Mouse (Mus musculus): ENCODE measurements at regions not wholly inside any gene's neighbourhood (a gene's known extent, or its start where the extent isn't known, plus 50 kb on each side); places are given as distances from the start of the nearest gene placed in this dataset.
"Not testable (repeated sequence)": the region's sequence is repeated elsewhere in the genome, so short reads cannot be mapped to it uniquely, and the experiment has no call there.

- DNase-seq (ENCODE audit: low spot score) = no peak
Observed at GRCm38 (mm10) chr10:9462361-9462760, 212.6 kb downstream of the Samd5 start.

- no peak for DNase-seq (ENCODE audit: low spot score)
Observed at GRCm38 (mm10) chr10:9459145-9459544, 215.9 kb downstream of the Samd5 start.

GRCm38 (mm10) chr10:9458466-9458865 lies 216.5 kb downstream of the Samd5 start:
- DNase-seq (ENCODE audit: low spot score) = no peak

- DNase-seq (ENCODE audit: low spot score) = no peak
Observed at GRCm38 (mm10) chr10:9457222-9457621, 217.8 kb downstream of the Samd5 start.

GRCm38 (mm10) chr10:9439072-9439471 lies 235.9 kb downstream of the Samd5 start:
- DNase-seq (ENCODE audit: low spot score) = no peak

GRCm38 (mm10) chr10:9438366-9438765 lies 236.6 kb downstream of the Samd5 start:
- DNase-seq (ENCODE audit: low spot score) = no peak

GRCm38 (mm10) chr10:9429085-9429484 lies 245.9 kb downstream of the Samd5 start:
- no peak for DNase-seq (ENCODE audit: low spot score)

- no peak for DNase-seq (ENCODE audit: low spot score)
Observed at GRCm38 (mm10) chr10:9420741-9421140, 254.3 kb downstream of the Samd5 start.

- no peak for DNase-seq (ENCODE audit: low spot score)
Observed at GRCm38 (mm10) chr10:9416685-9417084, 258.3 kb downstream of the Samd5 start.

GRCm38 (mm10) chr10:9406101-9406500 lies 268.9 kb downstream of the Samd5 start:
- DNase-seq (ENCODE audit: low spot score) = no peak

- no peak for DNase-seq (ENCODE audit: low spot score)
Observed at GRCm38 (mm10) chr10:9405417-9405816, 269.6 kb downstream of the Samd5 start.

- no peak for DNase-seq (ENCODE audit: low spot score)
Observed at GRCm38 (mm10) chr10:9404963-9405362, 270.0 kb downstream of the Samd5 start.

- DNase-seq (ENCODE audit: low spot score) = no peak
Observed at GRCm38 (mm10) chr10:9400911-9401617, 273.9 kb downstream of the Samd5 start.

- DNase-seq (ENCODE audit: low spot score) = no peak
Observed at GRCm38 (mm10) chr10:9377440-9378101, 297.4 kb downstream of the Samd5 start.

- no peak for DNase-seq (ENCODE audit: low spot score)
Observed at GRCm38 (mm10) chr10:9362306-9362865, 312.6 kb downstream of the Samd5 start.

GRCm38 (mm10) chr10:9338207-9338801 lies 336.7 kb downstream of the Samd5 start:
- DNase-seq (ENCODE audit: low spot score) = no peak

- no peak for DNase-seq (ENCODE audit: low spot score)
Observed at GRCm38 (mm10) chr10:9334245-9334845, 340.7 kb downstream of the Samd5 start.

GRCm38 (mm10) chr10:9331694-9332093 lies 343.3 kb downstream of the Samd5 start:
- no peak for DNase-seq (ENCODE audit: low spot score)

- no peak for DNase-seq (ENCODE audit: low spot score)
Observed at GRCm38 (mm10) chr10:9328324-9328723, 346.7 kb downstream of the Samd5 start.

GRCm38 (mm10) chr10:9327881-9328280 lies 347.1 kb downstream of the Samd5 start:
- not testable (repeated sequence) for DNase-seq (ENCODE audit: low spot score)

- DNase-seq (ENCODE audit: low spot score) = no peak
Observed at GRCm38 (mm10) chr10:9312326-9312725, 362.7 kb downstream of the Samd5 start.

GRCm38 (mm10) chr10:9310346-9310745 lies 364.7 kb downstream of the Samd5 start:
- no peak for DNase-seq (ENCODE audit: low spot score)

GRCm38 (mm10) chr10:9296055-9296454 lies 379.0 kb downstream of the Samd5 start:
- no peak for DNase-seq (ENCODE audit: low spot score)

Measured in embryo, embryonic 10 days (tissue).